Mouse (Mus musculus): ENCODE results near the gene Kif26b.

The Kif26b gene

GRCm38 (mm10) chr1:178860671-178861391 lies 331.9 kb downstream of the Kif26b start:
- DNase-seq = no peak

GRCm38 (mm10) chr1:178861392-178861762 lies 332.5 kb downstream of the Kif26b start:
- no peak for DNase-seq

- no peak for DNase-seq
Observed at GRCm38 (mm10) chr1:178863756-178864155, 334.8 kb downstream of the Kif26b start.

GRCm38 (mm10) chr1:178864297-178864696 lies 335.4 kb downstream of the Kif26b start:
- no peak for DNase-seq

- no peak for DNase-seq
Observed at GRCm38 (mm10) chr1:178866757-178867156, 337.8 kb downstream of the Kif26b start.

- DNase-seq = no peak
Observed at GRCm38 (mm10) chr1:178871055-178871454, 342.1 kb downstream of the Kif26b start.

- no peak for DNase-seq
Observed at GRCm38 (mm10) chr1:178876926-178877325, 348.0 kb downstream of the Kif26b start.

GRCm38 (mm10) chr1:178878676-178879075 lies 349.8 kb downstream of the Kif26b start:
- DNase-seq = no peak

GRCm38 (mm10) chr1:178880905-178881304 lies 352.0 kb downstream of the Kif26b start:
- no peak for DNase-seq

- DNase-seq = no peak
Observed at GRCm38 (mm10) chr1:178886671-178887070, 357.7 kb downstream of the Kif26b start.

GRCm38 (mm10) chr1:178892376-178892775 lies 363.5 kb downstream of the Kif26b start:
- DNase-seq = no peak

GRCm38 (mm10) chr1:178893229-178894080 lies 364.5 kb downstream of the Kif26b start:
- DNase-seq = no peak

GRCm38 (mm10) chr1:178894081-178894401 lies 365.1 kb downstream of the Kif26b start:
- DNase-seq = no peak

GRCm38 (mm10) chr1:178895674-178896073 lies 366.7 kb downstream of the Kif26b start:
- no peak for DNase-seq

- DNase-seq = no peak
Observed at GRCm38 (mm10) chr1:178910951-178911350, 382.0 kb downstream of the Kif26b start.

- no peak for DNase-seq
Observed at GRCm38 (mm10) chr1:178912936-178913716, 384.2 kb downstream of the Kif26b start.

GRCm38 (mm10) chr1:178915056-178915455 lies 386.1 kb downstream of the Kif26b start:
- DNase-seq = no peak

- peak; percentile 38 for DNase-seq
Observed at GRCm38 (mm10) chr1:178917194-178917902, 388.4 kb downstream of the Kif26b start.

GRCm38 (mm10) chr1:178924492-178925183 lies 395.7 kb downstream of the Kif26b start:
- DNase-seq = no peak

GRCm38 (mm10) chr1:178929531-178929930 lies 400.6 kb downstream of the Kif26b start:
- DNase-seq = no peak

GRCm38 (mm10) chr1:178933953-178934637 lies 405.2 kb downstream of the Kif26b start:
- DNase-seq = no peak

GRCm38 (mm10) chr1:178936457-178936856 lies 407.5 kb downstream of the Kif26b start:
- DNase-seq = no peak

All from cerebellum, adult 11-12 months (tissue).